Mouse (Mus musculus): ENCODE data around the gene Gm20715.
"Not testable (repeated sequence)": the region's sequence is repeated elsewhere in the genome, so short reads cannot be mapped to it uniquely, and the experiment has no call there.

Gm20715 gene

GRCm38 (mm10) chr7:6430342-6430741, 20.3 kb downstream of the Gm20715 start:
- no peak for DNase-seq

GRCm38 (mm10) chr7:6438388-6438787, 28.3 kb downstream of the Gm20715 start, which contains the start of gene Olfr1344:
Gene Olfr1344, plus strand, starts transcription at chr7:6438688.
- no peak for DNase-seq

GRCm38 (mm10) chr7:6441173-6441572, 31.1 kb downstream of the Gm20715 start:
- DNase-seq: no peak

- DNase-seq: no peak
Observed at GRCm38 (mm10) chr7:6447771-6448170, 37.7 kb downstream of the Gm20715 start.

- DNase-seq: no peak
Observed at GRCm38 (mm10) chr7:6455868-6456267, 45.8 kb downstream of the Gm20715 start, which contains the start of gene Olfr1336. Gene Olfr1336, plus strand, starts transcription at chr7:6456168.

GRCm38 (mm10) chr7:6456399-6456798, 46.3 kb downstream of the Gm20715 start:
- DNase-seq: no peak

GRCm38 (mm10) chr7:6466951-6467350, 56.9 kb downstream of the Gm20715 start, which contains the start of gene Olfr1346:
Gene Olfr1346, plus strand, starts transcription at chr7:6467101.
- DNase-seq: no peak

- not testable (repeated sequence) for DNase-seq
Observed at GRCm38 (mm10) chr7:6477633-6478032, 67.6 kb downstream of the Gm20715 start.

GRCm38 (mm10) chr7:6486841-6487240, 76.8 kb downstream of the Gm20715 start, which contains the start of gene Olfr5:
Gene Olfr5, minus strand, starts transcription at chr7:6486941.
- no peak for DNase-seq

Data from cerebellum, adult 9-11 months (tissue).